Mouse (Mus musculus) liver, postnatal 0 days (tissue): ENCODE data around the gene Ice1. TPM values are rescaled to one million over a fixed set of nuclear protein-coding genes. Genes with fewer than 3 reads are reported as not detected.

ENCODE experiments used
- ATAC-seq: fragments of 200-750 bp; cut with Nextera tagmentation; 2 replicates; pipeline ENCODE4 v1.8.0; 2017; ENCODE audit warnings: mild to moderate bottlenecking, moderate library complexity
- DNase-seq: peaks from one replicate; pipeline ENCODE4 v3.0.0-alpha.2; 2016
- H3K27ac ChIP-seq: fragments of 300-500 bp; sonication (generic); 2 replicates; pipeline ENCODE4 v1.5.1; 2014; ENCODE audit warnings: antibody characterized with exemption, moderate library complexity, mild to moderate bottlenecking, low read depth
- H3K27me3 ChIP-seq: fragments of 300-500 bp; sonication (generic); 2 replicates; pipeline ENCODE4 v1.6.1; 2014; ENCODE audit warnings: low read length, control low read depth, mixed read lengths; ENCODE audit not compliant: insufficient read depth
- H3K36me3 ChIP-seq: fragments of 300-500 bp; sonication (generic); replicated peaks from 2 replicates; pipeline ENCODE4 v1.6.1; 2014; ENCODE audit warnings: mild to moderate bottlenecking, control low read depth, low read length, moderate library complexity, mixed read lengths; ENCODE audit not compliant: insufficient read depth
- H3K4me1 ChIP-seq: fragments of 300-500 bp; sonication (generic); 2 replicates; pipeline ENCODE4 v1.6.1; 2014; ENCODE audit warnings: antibody characterized with exemption, mild to moderate bottlenecking, control low read depth; ENCODE audit not compliant: insufficient read depth
- H3K4me2 ChIP-seq: fragments of 300-500 bp; sonication (generic); 2 replicates; pipeline ENCODE4 v1.6.1; 2014; ENCODE audit warnings: low read depth, mild to moderate bottlenecking, low read length, moderate library complexity, mixed read lengths
- H3K4me3 ChIP-seq: fragments of 300-500 bp; sonication (generic); 2 replicates; pipeline ENCODE4 v1.5.1; 2014; ENCODE audit warnings: low read depth, low read length
- H3K9ac ChIP-seq: fragments of 300-500 bp; sonication (generic); replicated peaks from 2 replicates; pipeline ENCODE4 v1.6.1; 2014; ENCODE audit warnings: mild to moderate bottlenecking, moderate library complexity
- H3K9me3 ChIP-seq: fragments of 300-500 bp; sonication (generic); 2 replicates; pipeline ENCODE4 v1.6.1; 2016; ENCODE audit warnings: mild to moderate bottlenecking, control low read depth, low read length, mixed read lengths
- CTCF ChIP-seq: sonication (generic); IDR thresholded peaks from 2 replicates; pipeline ENCODE4 v1.5.1; 2016; ENCODE audit warnings: antibody characterized with exemption, low read depth
- EP300 ChIP-seq: IDR thresholded peaks from 2 replicates; pipeline ENCODE4 v1.6.1; 2016; ENCODE audit warnings: antibody characterized with exemption, low read depth, mild to moderate bottlenecking
- WGBS: fragments of 180-500 bp; shearing (Covaris S2); extraction: QIAGEN DNeasy Blood & Tissue Kit; methylation state at CpG from one replicate; pipeline ENCODE4 v1.1.7; 2014; ENCODE audit not compliant: insufficient replicate concordance; 5-methylcytosine and 5-hydroxymethylcytosine counted together
- polyA plus RNA-seq: library from polyadenylated mRNA; unstranded; fragments of >200 nt; fragmentation: Nextera tagmentation; extraction: Ambion mirVana; gene quantifications from 2 replicates; pipeline ENCODE4 v1.2.1, GENCODE M21; 2015

Ice1 gene
- polyA plus RNA-seq, 1 experiment from 2014 or later: 3.7 TPM

DNA sequence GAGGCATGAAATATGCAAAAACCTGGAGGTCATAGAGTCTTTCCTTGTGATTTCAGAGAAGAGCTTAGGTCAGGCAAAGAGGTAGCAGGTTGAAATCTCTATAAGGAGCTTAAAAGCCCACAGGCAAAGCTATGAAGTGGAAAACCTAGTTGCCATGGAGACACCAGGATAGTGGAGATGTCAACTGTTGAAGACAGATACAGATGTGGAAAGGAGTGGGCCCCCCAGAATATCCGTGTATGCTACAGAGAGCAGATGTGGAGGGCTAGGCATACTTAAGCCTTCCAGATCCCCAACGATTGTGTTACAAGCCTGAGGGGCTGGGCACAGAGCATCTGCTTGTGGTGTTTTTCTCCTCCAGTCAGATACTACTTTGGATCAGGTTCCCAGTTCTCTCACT, 119.8 kb downstream of the Ice1 start:
- Histone ChIP-seq H3K27ac (no peak overlapping the region), H3K36me3 (no peaks in the 10 kb centered on the region), H3K4me3 (no peak overlapping the region), H3K4me2 (no peak overlapping the region), H3K4me1 (no peaks in the 10 kb centered on the region), H3K9me3 (no peaks in the 10 kb centered on the region), H3K9ac (no peak overlapping the region), H3K27me3 (no peaks in the 10 kb centered on the region)
- DNase-seq: no peak
- no peak for ATAC-seq
- WGBS: 69% methylated on average over 2 of the region's 2 CpGs
- TF ChIP-seq EP300 (no peak), CTCF (no peak)

DNA sequence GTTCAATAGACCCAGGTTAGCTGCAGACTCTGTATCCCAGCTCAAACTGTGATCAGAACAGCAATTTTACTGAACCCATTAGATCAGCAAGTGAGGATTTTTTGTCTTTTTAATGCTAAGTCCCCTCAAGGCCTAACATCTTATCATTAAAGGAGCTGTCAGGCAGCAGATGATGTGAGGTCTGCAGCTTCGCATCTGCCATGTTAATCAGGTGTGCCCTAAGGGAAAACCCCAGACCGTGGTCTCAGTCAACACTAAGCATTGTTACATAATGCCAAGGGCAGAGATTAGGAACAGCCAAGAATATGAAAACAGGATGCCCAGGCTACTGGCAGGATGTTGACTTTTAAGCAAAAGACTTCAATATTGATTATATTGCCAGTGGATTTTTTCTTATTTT, 122.4 kb downstream of the Ice1 start:
- TF ChIP-seq CTCF (no peak), EP300 (no peak)
- Histone ChIP-seq H3K9me3 (no peaks in the 10 kb centered on the region), H3K27me3 (no peaks in the 10 kb centered on the region), H3K4me2 (no peak overlapping the region), H3K4me3 (no peak overlapping the region), H3K36me3 (no peaks in the 10 kb centered on the region), H3K4me1 (no peaks in the 10 kb centered on the region), H3K27ac (no peak overlapping the region), H3K9ac (no peak overlapping the region)
- DNase-seq (no peak), ATAC-seq (no peak)
- 60% methylated on average over 2 of the region's 2 CpGs for WGBS

DNA sequence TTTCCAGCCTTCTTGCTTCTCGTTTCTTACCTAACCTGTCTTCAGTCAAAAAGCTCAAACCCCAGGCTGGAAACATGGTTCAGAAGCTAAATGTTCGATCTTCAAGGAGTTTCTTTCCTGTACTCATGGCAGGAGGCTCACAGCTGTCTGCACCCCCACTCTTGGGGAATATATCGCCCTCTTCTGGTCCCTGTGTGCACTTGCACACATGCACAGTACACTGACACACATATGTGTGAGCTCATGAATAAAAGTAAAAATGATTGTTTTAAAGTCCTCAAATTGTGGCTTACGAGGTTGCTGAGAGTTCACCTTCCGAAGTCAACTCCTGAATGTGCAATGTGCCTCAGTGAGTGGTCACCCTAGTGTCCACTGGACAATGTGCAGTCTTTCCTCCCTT, 127.2 kb downstream of the Ice1 start:
- TF ChIP-seq CTCF (no peak), EP300 (no peak)
- no peak for DNase-seq
- Histone ChIP-seq H3K9me3 (no peaks in the 10 kb centered on the region), H3K4me2 (no peak overlapping the region), H3K4me3 (no peak overlapping the region), H3K27me3 (no peaks in the 10 kb centered on the region), H3K27ac (no peak overlapping the region), H3K4me1 (no peaks in the 10 kb centered on the region), H3K9ac (no peak overlapping the region), H3K36me3 (no peaks in the 10 kb centered on the region)
- no peak for ATAC-seq
- 64% methylated on average over 5 of the region's 5 CpGs for WGBS

DNA sequence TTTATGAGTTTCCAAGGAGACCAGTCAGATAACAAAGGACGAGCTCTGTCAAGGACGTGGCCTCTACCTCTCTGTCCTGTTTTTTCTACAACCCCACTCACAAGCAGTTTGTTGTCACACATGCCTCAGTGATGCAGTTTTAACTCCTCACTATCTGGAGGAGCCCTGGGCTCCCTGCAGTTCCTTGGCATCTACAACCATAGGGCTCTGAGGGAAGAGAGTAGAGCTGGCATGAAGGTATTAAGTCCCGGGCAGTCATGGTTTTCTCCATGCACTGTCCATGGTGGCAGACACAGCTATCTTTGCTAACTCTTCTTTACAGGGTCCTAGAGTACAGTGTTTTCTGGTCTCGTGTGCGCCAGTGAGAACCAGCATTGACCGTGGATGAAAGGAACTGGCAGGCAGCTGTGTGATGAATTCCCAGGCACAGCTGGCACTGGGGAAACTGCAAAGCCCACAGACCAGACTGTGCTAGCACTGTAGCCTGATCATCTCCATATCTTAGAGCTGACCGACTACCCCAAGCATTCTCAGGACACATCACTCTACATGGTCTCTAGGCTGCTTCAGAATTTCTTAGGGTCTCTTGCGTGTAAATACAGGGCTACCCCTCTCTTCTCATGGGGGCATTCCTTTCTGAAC, 127.9 kb downstream of the Ice1 start:
- Histone ChIP-seq H3K9me3 (no peaks in the 10 kb centered on the region), H3K4me2 (no peak overlapping the region), H3K4me3 (no peak overlapping the region), H3K9ac (no peak overlapping the region), H3K36me3 (no peaks in the 10 kb centered on the region), H3K27ac (no peak overlapping the region), H3K27me3 (no peaks in the 10 kb centered on the region), H3K4me1 (no peaks in the 10 kb centered on the region)
- DNase-seq: no peak
- ATAC-seq: no peak
- TF ChIP-seq CTCF (no peak), EP300 (no peak)
- WGBS: 69% methylated on average over 8 of the region's 8 CpGs

DNA sequence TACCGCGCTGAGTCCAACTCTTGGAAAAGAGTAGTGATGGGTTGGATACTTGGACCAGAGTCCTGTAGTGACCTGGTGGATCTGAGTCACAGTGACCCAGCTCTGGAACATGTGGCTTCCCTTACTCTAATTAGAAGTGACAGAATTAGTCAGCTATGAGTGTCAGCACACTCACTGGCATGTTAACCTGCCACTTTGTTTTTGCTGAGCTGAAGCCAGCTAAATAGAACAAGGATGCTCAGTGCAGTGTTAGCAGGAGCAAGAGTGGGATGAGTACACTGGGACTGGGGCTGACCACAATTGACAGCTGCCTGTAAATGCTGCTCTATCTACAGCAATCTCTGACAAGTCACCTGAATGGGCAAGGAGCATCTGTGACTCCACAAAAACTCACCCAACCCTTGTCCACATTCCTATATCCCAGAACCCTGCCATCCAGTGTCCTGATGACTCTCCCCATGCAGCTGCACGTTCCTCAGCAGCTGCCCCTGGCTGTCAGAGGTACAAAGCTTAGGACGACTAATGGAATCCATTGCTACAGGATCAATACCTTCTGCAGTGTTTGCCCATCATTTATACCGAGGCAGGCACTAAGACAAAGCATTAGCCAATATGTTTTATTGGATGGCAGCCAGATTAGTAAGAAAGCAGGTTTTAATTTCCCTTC, 128.6 kb downstream of the Ice1 start:
- TF ChIP-seq CTCF (no peak), EP300 (no peak)
- DNase-seq (no peak), ATAC-seq (no peak)
- WGBS: 57% methylated on average over 5 of the region's 5 CpGs
- Histone ChIP-seq H3K4me3 (no peak overlapping the region), H3K27ac (no peak overlapping the region), H3K9ac (no peak overlapping the region), H3K36me3 (no peaks in the 10 kb centered on the region), H3K4me2 (no peak overlapping the region), H3K9me3 (no peaks in the 10 kb centered on the region), H3K27me3 (no peaks in the 10 kb centered on the region), H3K4me1 (no peaks in the 10 kb centered on the region)

Other genes with a start within 250 kb of the Ice1 start
- 0.13 and 0.23 TPM in 2 replicates for gene Adamts16, start 204.2 kb upstream of the Ice1 start, polyA plus RNA-seq